Mouse (Mus musculus) midbrain, embryonic 14.5 days (tissue): ENCODE data around the gene Galnt2. TPM values are rescaled to one million over a fixed set of nuclear protein-coding genes. Genes with fewer than 3 reads are reported as not detected.

Experiments used
- ATAC-seq: fragments of 200-750 bp; cut with Nextera tagmentation; 2 replicates; pipeline ENCODE4 v1.8.0; 2017; ENCODE audit warnings: moderate number of reproducible peaks, moderate library complexity; ENCODE audit not compliant: low FRiP score, low TSS enrichment
- DNase-seq: peaks from one replicate; pipeline ENCODE4 v3.0.0-alpha.2; 2015
- H3K27ac ChIP-seq: fragments of 300-500 bp; sonication (generic); replicated peaks from 2 replicates; pipeline ENCODE4 v1.5.1; 2014; ENCODE audit warnings: mild to moderate bottlenecking, low read depth, low read length, moderate library complexity
- H3K27me3 ChIP-seq: fragments of 300-500 bp; sonication (generic); 2 replicates; pipeline ENCODE4 v1.6.1; 2014; ENCODE audit warnings: low read length, control low read depth, mixed read lengths; ENCODE audit not compliant: control insufficient read depth, insufficient read depth
- H3K36me3 ChIP-seq: fragments of 300-500 bp; sonication (generic); 2 replicates; pipeline ENCODE4 v1.6.1; 2014; ENCODE audit warnings: low read length, control low read depth; ENCODE audit not compliant: control insufficient read depth, insufficient read depth
- H3K4me1 ChIP-seq: fragments of 300-500 bp; sonication (generic); 2 replicates; pipeline ENCODE4 v1.6.1; 2014; ENCODE audit warnings: mild to moderate bottlenecking, antibody characterized with exemption, low read length, control low read depth; ENCODE audit not compliant: control insufficient read depth, insufficient read depth
- H3K4me2 ChIP-seq: fragments of 300-500 bp; sonication (generic); 2 replicates; pipeline ENCODE4 v1.6.1; 2014; ENCODE audit warnings: mild to moderate bottlenecking, low read length, moderate library complexity
- H3K4me3 ChIP-seq: fragments of 300-500 bp; sonication (generic); replicated peaks from 2 replicates; pipeline ENCODE4 v1.5.1; 2014; ENCODE audit warnings: low read depth, low read length
- H3K9ac ChIP-seq: fragments of 300-500 bp; sonication (generic); replicated peaks from 2 replicates; pipeline ENCODE4 v1.6.1; 2014; ENCODE audit warnings: mild to moderate bottlenecking, low read length, moderate library complexity
- H3K9me3 ChIP-seq: fragments of 300-500 bp; sonication (generic); 2 replicates; pipeline ENCODE4 v1.6.1; 2016; ENCODE audit warnings: low read length, control low read depth, mixed read lengths; ENCODE audit not compliant: control insufficient read depth
- WGBS: fragments of 180-500 bp; shearing (Covaris S2); extraction: QIAGEN DNeasy Blood & Tissue Kit; methylation state at CpG from one replicate; pipeline ENCODE4 v1.1.7; 2014; 5-methylcytosine and 5-hydroxymethylcytosine counted together
- polyA plus RNA-seq: library from polyadenylated mRNA; unstranded; fragments of >200 nt; fragmentation: Nextera tagmentation; extraction: Ambion mirVana; gene quantifications from 2 replicates; pipeline ENCODE4 v1.2.1, GENCODE M21; 2014

Galnt2 gene
- polyA plus RNA-seq, 1 experiment from 2014 or later, result 70.1 TPM

DNA sequence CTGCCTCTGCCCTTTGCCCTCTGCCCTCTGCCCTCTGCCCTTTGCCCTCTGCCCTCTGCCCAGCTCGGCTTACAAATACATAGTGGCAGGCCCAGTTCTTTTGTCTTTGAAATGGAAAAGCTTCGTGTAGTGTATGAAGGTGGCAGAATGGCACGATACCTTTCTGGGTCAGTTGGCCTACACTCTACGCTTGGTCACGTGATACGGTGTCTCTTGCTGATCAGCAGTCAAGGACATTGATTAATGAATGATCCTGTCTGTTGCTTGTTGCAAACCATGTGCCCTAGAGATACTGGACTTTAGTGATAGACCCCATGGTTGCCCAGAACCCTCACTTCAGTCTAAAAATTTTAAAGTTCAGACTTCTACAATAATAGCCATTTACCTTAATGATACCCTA lies 79.9 kb downstream of the Galnt2 start:
- Histone ChIP-seq H3K9me3 (no peaks in the 10 kb centered on the region), H3K27me3 (no peaks in the 10 kb centered on the region), H3K27ac (no peak overlapping the region), H3K36me3 (peaks cover 16% of the 10 kb centered on the region), H3K4me1 (peaks cover 10% of the 10 kb centered on the region; the same call in 1 of the 2 replicates), H3K9ac (no peak overlapping the region), H3K4me3 (no peak overlapping the region), H3K4me2 (no peak overlapping the region)
- ATAC-seq (no peak), DNase-seq (no peak)
- WGBS, result 83% methylated on average over 6 of the region's 6 CpGs

- H3K4me2 ChIP-seq, result no peak overlapping the region
- no peak overlapping the region for H3K27ac ChIP-seq
- H3K4me3 ChIP-seq, result no peak overlapping the region
- peaks cover 16% of the 10 kb centered on the region for H3K4me1 ChIP-seq
- no peaks in the 10 kb centered on the region for H3K27me3 ChIP-seq
- ATAC-seq (no peak), DNase-seq (no peak)
- H3K9me3 ChIP-seq, result no peaks in the 10 kb centered on the region
- peaks cover 15% of the 10 kb centered on the region for H3K36me3 ChIP-seq
- 94% methylated on average over 17 of the region's 17 CpGs for WGBS
- H3K9ac ChIP-seq, result no peak overlapping the region
These were observed 80.5 kb downstream of the Galnt2 start for GRCm38 (mm10) chr8:124311723-124312122.

- Histone ChIP-seq H3K4me1 (peaks cover 21% of the 10 kb centered on the region), H3K4me3 (no peak overlapping the region), H3K36me3 (peaks cover 14% of the 10 kb centered on the region), H3K4me2 (no peak overlapping the region), H3K9ac (no peak overlapping the region), H3K27ac (no peak overlapping the region), H3K27me3 (no peaks in the 10 kb centered on the region), H3K9me3 (no peaks in the 10 kb centered on the region)
- 96% methylated on average over 10 of the region's 10 CpGs for WGBS
- DNase-seq (no peak), ATAC-seq (no peak)
These were observed 81.0 kb downstream of the Galnt2 start for GRCm38 (mm10) chr8:124312228-124312627.

- Histone ChIP-seq H3K9ac (0 out of 2 replicates have a peak overlapping the region, but pooled peaks have one; percentile 16), H3K4me3 (no peak overlapping the region), H3K36me3 (peaks cover 7% of the 10 kb centered on the region; the same call in 1 of the 2 replicates), H3K4me2 (no peak overlapping the region), H3K9me3 (no peaks in the 10 kb centered on the region), H3K27me3 (no peaks in the 10 kb centered on the region), H3K27ac (peak overlapping the region; percentile 33), H3K4me1 (peaks cover 27% of the 10 kb centered on the region)
- peak; percentile 70 for DNase-seq
- WGBS, result 17% methylated on average over 10 of the region's 10 CpGs
- peak; percentile 37; the same call in 1 of the 2 replicates for ATAC-seq
These were observed 83.6 kb downstream of the Galnt2 start for GRCm38 (mm10) chr8:124314803-124315202.

GRCm38 (mm10) chr8:124316466-124317136 lies 85.4 kb downstream of the Galnt2 start:
- 48% methylated on average over 12 of the region's 12 CpGs for WGBS
- Histone ChIP-seq H3K4me3 (no peak overlapping the region), H3K27me3 (no peaks in the 10 kb centered on the region), H3K4me1 (peaks cover 34% of the 10 kb centered on the region), H3K9ac (no peak overlapping the region), H3K36me3 (no peaks in the 10 kb centered on the region), H3K9me3 (no peaks in the 10 kb centered on the region), H3K4me2 (no peak overlapping the region), H3K27ac (peak overlapping the region; percentile 32; the same call in 1 of the 2 replicates)
- ATAC-seq, result no peak
- DNase-seq, result peak; percentile 51

GRCm38 (mm10) chr8:124317191-124317682 lies 86.0 kb downstream of the Galnt2 start:
- Histone ChIP-seq H3K9ac (no peak overlapping the region), H3K9me3 (no peaks in the 10 kb centered on the region), H3K4me3 (no peak overlapping the region), H3K27ac (peak overlapping the region; percentile 32; the same call in 1 of the 2 replicates), H3K36me3 (no peaks in the 10 kb centered on the region), H3K27me3 (no peaks in the 10 kb centered on the region), H3K4me2 (no peak overlapping the region), H3K4me1 (peaks cover 37% of the 10 kb centered on the region)
- DNase-seq (no peak), ATAC-seq (no peak)
- 74% methylated on average over 8 of the region's 8 CpGs for WGBS

GRCm38 (mm10) chr8:124317821-124318220 lies 86.6 kb downstream of the Galnt2 start:
- ATAC-seq (no peak), DNase-seq (no peak)
- WGBS, result 85% methylated on average over 6 of the region's 6 CpGs
- H3K9ac ChIP-seq, result no peak overlapping the region
- H3K9me3 ChIP-seq, result no peaks in the 10 kb centered on the region
- no peaks in the 10 kb centered on the region for H3K27me3 ChIP-seq
- 0 out of 2 replicates have a peak overlapping the region, but pooled peaks have one; percentile 26 for H3K27ac ChIP-seq
- peaks cover 42% of the 10 kb centered on the region for H3K4me1 ChIP-seq
- H3K4me3 ChIP-seq, result no peak overlapping the region
- no peak overlapping the region for H3K4me2 ChIP-seq
- H3K36me3 ChIP-seq, result no peaks in the 10 kb centered on the region

GRCm38 (mm10) chr8:124318612-124319315 lies 87.6 kb downstream of the Galnt2 start:
- no peaks in the 10 kb centered on the region for H3K9me3 ChIP-seq
- DNase-seq, result no peak
- ATAC-seq, result no peak
- no peak overlapping the region for H3K9ac ChIP-seq
- H3K4me1 ChIP-seq, result peaks cover 42% of the 10 kb centered on the region
- no peaks in the 10 kb centered on the region for H3K27me3 ChIP-seq
- no peak overlapping the region for H3K27ac ChIP-seq
- WGBS, result 80% methylated on average over 10 of the region's 11 CpGs
- peaks cover 8% of the 10 kb centered on the region for H3K36me3 ChIP-seq
- H3K4me3 ChIP-seq, result no peak overlapping the region
- no peak overlapping the region for H3K4me2 ChIP-seq
